Mouse (Mus musculus) small intestine, adult 2 months (tissue): ENCODE data around the gene Cldn13. TPM values are rescaled to one million over a fixed set of nuclear protein-coding genes. Genes with fewer than 3 reads are reported as not detected.

Experiments used
- H3K27ac ChIP-seq: fragments of 200-500 bp; 2 replicates; pipeline ENCODE4 v1.5.1; 2012; ENCODE audit warnings: low read depth, low read length, control low read depth, inconsistent platforms; ENCODE audit not compliant: insufficient read depth
- H3K27me3 ChIP-seq: fragments of 200-500 bp; 2 replicates; pipeline ENCODE4 v1.6.1; 2012; ENCODE audit warnings: mild to moderate bottlenecking, moderate library complexity, low read length, inconsistent platforms; ENCODE audit not compliant: control insufficient read depth, insufficient read depth
- H3K36me3 ChIP-seq: fragments of 200-500 bp; 2 replicates; pipeline ENCODE4 v1.6.1; 2012; ENCODE audit warnings: mild to moderate bottlenecking, low read length, control low read depth, inconsistent platforms; ENCODE audit not compliant: control insufficient read depth, insufficient read depth
- H3K4me1 ChIP-seq: fragments of 200-500 bp; 2 replicates; pipeline ENCODE4 v1.6.1; 2012; ENCODE audit warnings: low read length, inconsistent platforms, mixed read lengths; ENCODE audit not compliant: control insufficient read depth, insufficient read depth, insufficient read length
- H3K4me3 ChIP-seq: fragments of 200-500 bp; 2 replicates; pipeline ENCODE4 v1.5.1; 2012; ENCODE audit warnings: low read depth, mild to moderate bottlenecking, control low read depth, inconsistent platforms, low read length, moderate library complexity
- CTCF ChIP-seq: fragments of 200-500 bp; IDR thresholded peaks from 2 replicates; pipeline ENCODE4 v1.5.1; 2012; ENCODE audit warnings: low read depth, mild to moderate bottlenecking, control low read depth, inconsistent platforms, low read length, moderate library complexity, mixed read lengths; ENCODE audit not compliant: insufficient replicate concordance, insufficient read length; ENCODE audit errors: extremely low read depth
- POLR2A ChIP-seq: fragments of 200-500 bp; IDR thresholded peaks from 2 replicates; pipeline ENCODE4 v1.6.1; 2012; ENCODE audit warnings: low read depth, mild to moderate bottlenecking, control low read depth, inconsistent platforms, low read length, moderate library complexity
- WGBS: fragments of 180-500 bp; shearing (Covaris S2); methylation state at CpG from one replicate; pipeline ENCODE4 v1.1.7; 2018; 5-methylcytosine and 5-hydroxymethylcytosine counted together
- polyA plus RNA-seq: library from polyadenylated mRNA; depleted of rRNA; stranded (reverse); fragments of >200 nt; gene quantifications from 2 replicates; pipeline ENCODE4 v1.2.3, GENCODE M21; 2012

Gene Cldn13
- polyA plus RNA-seq, 1 experiment, result not detected

DNA sequence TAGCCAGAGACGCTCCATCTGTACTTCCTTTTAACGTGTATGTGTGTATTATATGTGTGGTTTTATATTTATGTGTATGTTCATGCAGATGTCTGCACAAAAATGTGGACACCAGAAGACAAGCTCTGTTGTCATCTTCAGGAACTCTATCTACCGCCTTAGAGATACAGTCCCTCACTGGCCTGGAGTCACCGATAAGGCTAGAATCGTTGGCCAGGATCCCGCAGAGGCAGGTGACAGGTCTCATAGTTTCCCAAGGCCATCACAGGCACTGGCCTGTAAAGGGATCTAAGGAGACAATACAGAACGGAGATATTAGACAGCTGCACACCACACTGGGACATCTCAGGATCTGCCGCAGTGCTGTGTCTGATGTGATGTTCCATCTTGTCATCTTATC, 5.8 kb upstream of the Cldn13 start:
- no peak for TF ChIP-seq CTCF
- no peak for TF ChIP-seq POLR2A
- WGBS, result 85% methylated on average over 8 of the region's 8 CpGs
- Histone ChIP-seq H3K4me1 (no peaks in the 10 kb centered on the region), H3K36me3 (no peaks in the 10 kb centered on the region), H3K27ac (no peak overlapping the region), H3K4me3 (no peak overlapping the region), H3K27me3 (no peaks in the 10 kb centered on the region)

DNA sequence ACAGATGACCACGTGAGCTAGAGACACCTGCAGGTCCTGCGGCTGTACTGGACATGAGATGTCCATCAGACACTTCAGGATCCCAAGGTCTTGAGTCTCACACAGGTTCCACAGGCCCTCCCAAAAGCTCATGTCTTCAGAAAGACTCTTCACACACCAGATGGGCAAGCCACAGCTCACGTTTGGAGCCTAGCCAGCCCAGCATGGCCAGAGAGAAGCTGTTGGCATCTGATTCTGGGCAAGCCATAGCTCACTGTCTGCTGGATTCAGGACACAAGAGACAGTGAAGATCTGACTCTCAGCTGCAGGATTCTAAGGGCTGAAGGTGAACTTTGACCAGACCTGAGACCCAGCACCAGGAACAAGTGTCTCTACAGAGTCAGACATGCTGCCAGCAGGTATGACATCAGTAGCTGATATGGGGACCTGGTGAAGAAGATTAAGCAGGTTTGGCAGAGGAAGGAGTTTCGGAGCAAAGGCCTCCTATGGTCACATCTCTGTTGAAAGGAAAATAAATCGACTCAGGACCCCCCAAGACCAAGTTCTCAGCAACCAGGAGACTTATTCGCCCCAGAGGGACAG, 4.9 kb upstream of the Cldn13 start:
- Histone ChIP-seq H3K27me3 (no peaks in the 10 kb centered on the region), H3K4me3 (no peak overlapping the region), H3K27ac (no peak overlapping the region), H3K36me3 (no peaks in the 10 kb centered on the region), H3K4me1 (no peaks in the 10 kb centered on the region)
- no peak for TF ChIP-seq CTCF
- TF ChIP-seq POLR2A, result no peak
- 62% methylated on average over 6 of the region's 6 CpGs for WGBS

DNA sequence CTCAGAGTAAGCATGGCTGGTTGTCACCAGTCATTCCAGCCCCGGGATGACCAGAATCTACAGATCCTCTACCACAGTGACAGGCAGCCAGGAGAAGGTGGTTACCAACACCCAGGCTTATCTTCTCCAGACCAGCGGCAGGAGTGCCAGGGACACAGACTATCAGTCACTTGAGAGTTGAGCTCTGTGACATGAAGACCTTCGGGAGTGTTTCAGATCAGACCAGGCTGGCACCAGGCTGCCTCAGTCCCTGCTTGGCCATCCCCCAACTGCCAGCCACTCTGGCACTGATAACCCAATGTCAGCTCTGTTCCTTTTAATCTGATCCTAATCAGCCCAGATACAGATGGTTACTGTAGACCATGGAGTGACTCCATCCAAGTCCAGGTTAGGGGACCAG, 3.8 kb upstream of the Cldn13 start:
- TF ChIP-seq POLR2A (no peak), CTCF (no peak)
- H3K36me3 ChIP-seq, result no peaks in the 10 kb centered on the region
- no peaks in the 10 kb centered on the region for H3K4me1 ChIP-seq
- H3K27me3 ChIP-seq, result no peaks in the 10 kb centered on the region
- H3K4me3 ChIP-seq, result no peak overlapping the region
- no peak overlapping the region for H3K27ac ChIP-seq
- WGBS, result 80% methylated on average over 3 of the region's 3 CpGs

DNA sequence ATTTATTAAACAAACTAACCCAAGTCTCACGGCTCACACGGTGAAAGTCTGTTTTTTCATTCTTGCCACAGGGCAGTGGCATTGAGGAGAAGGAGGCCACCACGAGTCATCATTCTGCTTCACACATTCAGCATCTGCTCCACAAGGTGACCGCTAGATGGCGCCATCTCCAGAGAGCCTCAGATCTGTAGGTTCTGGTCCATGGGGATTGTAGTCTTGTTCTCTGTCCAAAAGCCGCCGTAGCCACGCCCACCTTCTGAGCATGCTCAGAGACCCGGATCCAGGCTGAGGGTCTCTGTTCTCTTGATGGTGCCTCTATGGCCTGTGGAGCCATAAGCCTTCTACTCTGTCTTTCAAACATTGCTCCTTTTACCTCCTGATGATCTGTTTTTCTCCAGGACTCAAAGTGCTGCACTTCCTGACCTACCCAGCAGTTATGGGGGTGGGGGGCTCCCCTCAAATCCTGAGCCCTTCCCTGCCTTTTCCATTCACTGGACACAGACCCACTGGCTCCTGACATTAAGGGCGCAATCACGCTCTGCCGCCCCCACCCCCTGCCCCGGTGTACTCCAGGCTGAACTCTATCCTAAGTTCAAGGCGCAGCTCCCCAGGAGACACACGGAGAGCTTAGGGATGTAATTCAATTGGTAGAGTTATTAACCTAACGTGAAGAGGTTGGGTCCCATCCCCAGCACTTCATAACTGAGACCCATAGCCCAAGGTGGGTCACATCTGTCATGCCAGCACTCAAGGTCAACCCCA, 2.9 kb upstream of the Cldn13 start:
- Histone ChIP-seq H3K4me3 (no peak overlapping the region), H3K27ac (no peak overlapping the region), H3K27me3 (no peaks in the 10 kb centered on the region), H3K4me1 (no peaks in the 10 kb centered on the region), H3K36me3 (no peaks in the 10 kb centered on the region)
- 43% methylated on average over 16 of the region's 16 CpGs for WGBS
- peak; percentile 73; the same call in 1 of the 2 replicates for TF ChIP-seq CTCF
- TF ChIP-seq POLR2A, result no peak

DNA sequence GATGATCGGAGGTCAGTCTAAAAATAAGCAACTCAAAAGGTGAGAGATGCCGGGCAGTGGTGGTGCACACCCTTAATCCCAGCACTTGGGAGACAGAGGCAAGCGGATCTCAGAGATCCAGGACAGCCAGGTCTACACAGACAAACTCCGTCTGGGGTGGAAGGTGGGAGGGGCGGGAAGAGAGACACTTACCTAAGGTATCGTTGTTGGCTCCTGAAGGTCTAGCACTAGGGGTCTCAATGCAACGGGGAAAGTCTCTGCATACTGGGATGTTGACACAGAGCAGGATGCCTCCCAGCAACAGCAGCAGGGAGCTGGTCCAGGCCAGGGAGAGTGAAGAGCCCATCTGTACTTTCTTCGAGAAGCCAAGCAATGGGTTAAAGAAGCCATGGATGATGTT, 816 bp downstream of the Cldn13 start:
- H3K4me1 ChIP-seq, result no peaks in the 10 kb centered on the region
- no peak overlapping the region for H3K27ac ChIP-seq
- no peaks in the 10 kb centered on the region for H3K36me3 ChIP-seq
- no peaks in the 10 kb centered on the region for H3K27me3 ChIP-seq
- H3K4me3 ChIP-seq, result no peak overlapping the region
- TF ChIP-seq POLR2A (no peak), CTCF (no peak)
- WGBS, result 72% methylated on average over 8 of the region's 8 CpGs

DNA sequence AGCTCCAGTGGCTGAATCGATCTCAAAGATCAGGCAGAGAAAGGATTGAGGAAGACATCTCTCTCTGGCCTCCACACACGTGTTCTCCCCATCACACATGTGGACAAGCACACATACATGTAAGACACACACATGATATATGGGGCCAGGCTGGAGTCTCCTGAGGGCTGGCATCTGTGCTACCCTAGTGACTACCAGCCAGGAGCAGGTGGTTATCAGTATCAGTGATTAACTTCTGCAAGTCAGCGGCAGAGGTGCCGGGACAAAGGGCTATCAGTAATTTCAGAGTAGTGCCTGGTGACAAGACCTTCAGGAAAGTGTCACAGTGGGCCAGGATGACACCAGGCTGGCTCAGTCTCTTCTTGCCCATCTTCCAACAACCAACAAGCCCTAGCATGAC, 1.6 kb downstream of the Cldn13 start:
- Histone ChIP-seq H3K27me3 (no peaks in the 10 kb centered on the region), H3K4me1 (no peaks in the 10 kb centered on the region; the same call in 1 of the 2 replicates), H3K27ac (no peak overlapping the region), H3K36me3 (no peaks in the 10 kb centered on the region), H3K4me3 (no peak overlapping the region)
- TF ChIP-seq CTCF, result no peak
- TF ChIP-seq POLR2A, result no peak
- 51% methylated on average over 4 of the region's 4 CpGs for WGBS

DNA sequence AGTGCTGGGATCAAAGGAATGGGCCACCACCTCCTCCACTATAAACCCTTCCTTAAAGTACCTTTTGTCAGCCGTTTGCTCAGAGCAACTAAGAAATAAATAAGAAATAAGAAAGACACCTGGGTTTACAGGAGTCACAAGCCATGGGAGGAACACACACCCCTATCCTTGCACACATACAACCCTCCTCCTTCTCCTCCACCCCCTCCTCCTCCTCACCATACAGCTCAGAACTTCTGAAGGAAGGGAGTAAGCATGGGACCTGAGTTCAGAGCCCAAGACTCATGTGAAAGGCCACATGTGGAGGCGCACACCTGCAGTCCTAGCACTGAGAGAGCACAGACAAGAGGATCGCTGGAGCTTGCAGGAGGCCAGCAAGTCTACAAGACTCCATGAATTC, 2.0 kb downstream of the Cldn13 start:
- Histone ChIP-seq H3K4me3 (no peak overlapping the region), H3K4me1 (no peaks in the 10 kb centered on the region; the same call in 1 of the 2 replicates), H3K36me3 (no peaks in the 10 kb centered on the region), H3K27me3 (no peaks in the 10 kb centered on the region), H3K27ac (no peak overlapping the region)
- 65% methylated on average over 3 of the region's 3 CpGs for WGBS
- TF ChIP-seq POLR2A (no peak), CTCF (no peak)
